Comparison of ENCODE assay signal across 8 mouse cellular contexts in genomic region chr13:37946734-37947133, GRCm38 (mm10). TPM values are rescaled to one million over a fixed set of nuclear protein-coding genes. Genes with fewer than 3 reads are reported as not detected.
A peak's percentile ranks its signal among the peaks of the same experiment; 100 is the strongest.
DNase-seq lines count a peak whose midpoint lies in the region; ATAC-seq and TF ChIP-seq lines count a peak whose summit lies in the region.

No protein-coding gene starts in this region.

- H3K27me3 ChIP-seq in hindbrain, postnatal 0 days (ENCODE audit: insufficient read depth, low read length): no peaks in the 10 kb centered on the region

- no peak overlapping the region for H3K4me2 ChIP-seq in hindbrain, postnatal 0 days (ENCODE audit: low read depth, low read length)

- no peak overlapping the region for H3K4me3 ChIP-seq in hindbrain, postnatal 0 days (ENCODE audit: low read length)

- H3K9ac ChIP-seq in hindbrain, postnatal 0 days (replicated peaks; ENCODE audit: low read length): no peak overlapping the region

- peak; percentile 48 for DNase-seq in Muller cell, postnatal 12 days (ENCODE audit: inconsistent ontology term)
- peak; percentile 92 to 95 for DNase-seq in cerebellum, postnatal 14 days
- DNase-seq in gastrocnemius, adult 8-10 months (ENCODE audit: low spot score in 2 of 2): peak; percentile 68 to 74
- DNase-seq in hindbrain, postnatal 0 days (ENCODE audit: low spot score): peak; percentile 88
- peak; percentile 84 to 89 for DNase-seq in left cerebral cortex, adult 18-20 months (ENCODE audit: low spot score in 2 of 2)
- DNase-seq in right cerebral cortex, adult 2 months (ENCODE audit: low spot score in 2 of 2): peak; percentile 80 to 89
- DNase-seq in urinary bladder, postnatal 14 days (ENCODE audit: low spot score): peak; percentile 89

- no peaks in the 10 kb centered on the region for H3K4me1 ChIP-seq in hindbrain, postnatal 0 days (ENCODE audit: insufficient read depth, low read length)

- no peaks in the 10 kb centered on the region for H3K9me3 ChIP-seq in hindbrain, postnatal 0 days (ENCODE audit: low read length)

- H3K36me3 ChIP-seq in hindbrain, postnatal 0 days (ENCODE audit: insufficient read depth, low read length): no peaks in the 10 kb centered on the region

- no peak overlapping the region for H3K27ac ChIP-seq in hindbrain, postnatal 0 days

- ATAC-seq in hindbrain, postnatal 0 days: peak; percentile 62
- peak; percentile 76 for ATAC-seq in megakaryocyte progenitor cell, adult 5-6 weeks (replicated peaks; ENCODE audit: poor library complexity)

- peak; percentile 90 for TF ChIP-seq CTCF in hindbrain, postnatal 0 days (IDR thresholded peaks at IDR 0.05; ENCODE audit: low read depth)

- WGBS in hindbrain, postnatal 0 days: 17% methylated on average over 6 of the region's 6 CpGs

RNA-seq across cellular contexts. Expression of gene Ssr1, which starts 47.3 kb away (rescaled TPM):
- 10 to 100 TPM; 66.3 to 73.3 (median 69.5) TPM for total RNA-seq in gastrocnemius, adult 8-10 months (2022)
- 23.3 and 32.6 TPM in 2 replicates for total RNA-seq in hindbrain, postnatal 0 days (2014; rRNA removed)
- polyA plus RNA-seq in hindbrain, postnatal 0 days (2015; fragmentation: Nextera tagmentation; extraction: Ambion mirVana): 76.3 and 80.0 TPM in 2 replicates
- total RNA-seq in left cerebral cortex, adult 18-20 months (2021): 10 to 100 TPM; 83.1 to 98.6 TPM
- 186 and 238 TPM in 2 replicates for total RNA-seq in megakaryocyte progenitor cell, adult 5-6 weeks (2015)
- total RNA-seq in megakaryocyte progenitor cell, adult 5-6 weeks (2017): 247 and 275 TPM in 2 replicates
